Mouse (Mus musculus) embryonic facial prominence, embryonic 15.5 days (tissue): ENCODE measurements around the gene Tsga10ip. TPM values are rescaled to one million over a fixed set of nuclear protein-coding genes. Genes with fewer than 3 reads are reported as not detected.
"Not testable (repeated sequence)": the region's sequence is repeated elsewhere in the genome, so short reads cannot be mapped to it uniquely, and the experiment has no call there.

Experiments
- ATAC-seq: fragments of 200-750 bp; cut with Nextera tagmentation; 2 replicates; pipeline ENCODE4 v1.8.0; 2017; ENCODE audit warnings: low read depth, moderate TSS enrichment; ENCODE audit not compliant: insufficient number of reproducible peaks, low FRiP score, low TSS enrichment
- H3K27ac ChIP-seq: fragments of 300-500 bp; sonication (generic); replicated peaks from 2 replicates; pipeline ENCODE4 v1.5.1; 2015; ENCODE audit warnings: mild to moderate bottlenecking, inconsistent platforms
- H3K27me3 ChIP-seq: fragments of 300-500 bp; sonication (generic); 2 replicates; pipeline ENCODE4 v1.6.1; 2015; ENCODE audit warnings: inconsistent platforms
- H3K36me3 ChIP-seq: fragments of 300-500 bp; sonication (generic); 2 replicates; pipeline ENCODE4 v1.6.1; 2015; ENCODE audit warnings: mild to moderate bottlenecking, inconsistent platforms
- H3K4me1 ChIP-seq: fragments of 300-500 bp; sonication (generic); 2 replicates; pipeline ENCODE4 v1.6.1; 2015; ENCODE audit warnings: inconsistent platforms
- H3K4me2 ChIP-seq: fragments of 300-500 bp; sonication (generic); replicated peaks from 2 replicates; pipeline ENCODE4 v1.6.1; 2015; ENCODE audit warnings: mild to moderate bottlenecking, inconsistent platforms
- H3K4me3 ChIP-seq: fragments of 300-500 bp; sonication (generic); replicated peaks from 2 replicates; pipeline ENCODE4 v1.5.1; 2015; ENCODE audit warnings: mild to moderate bottlenecking, inconsistent platforms
- H3K9ac ChIP-seq: fragments of 300-500 bp; sonication (generic); 2 replicates; pipeline ENCODE4 v1.6.1; 2015; ENCODE audit warnings: inconsistent platforms
- H3K9me3 ChIP-seq: fragments of 300-500 bp; sonication (generic); replicated peaks from 2 replicates; pipeline ENCODE4 v1.6.1; 2016; ENCODE audit warnings: inconsistent platforms
- WGBS: fragments of 180-500 bp; shearing (Covaris S2); methylation state at CpG from one replicate; pipeline ENCODE4 v1.1.7; 2015; 5-methylcytosine and 5-hydroxymethylcytosine counted together
- polyA plus RNA-seq: library from polyadenylated mRNA; unstranded; fragments of >200 nt; fragmentation: Nextera tagmentation; extraction: Ambion mirVana; gene quantifications from 2 replicates; pipeline ENCODE4 v1.2.1, GENCODE M21; 2015

Gene Tsga10ip
- polyA plus RNA-seq, 1 experiment from 2014 or later: 0.72 TPM

- Histone ChIP-seq H3K9me3 (no peaks in the 10 kb centered on the region), H3K4me3 (peak overlapping the region; percentile 95), H3K27me3 (no peaks in the 10 kb centered on the region), H3K4me2 (peak overlapping the region; percentile 90), H3K27ac (peak overlapping the region; percentile 98), H3K4me1 (peaks cover 24% of the 10 kb centered on the region), H3K9ac (peak overlapping the region; percentile 86), H3K36me3 (peaks cover 42% of the 10 kb centered on the region)
- 15% methylated on average over 11 of the region's 11 CpGs for WGBS
- no peak for ATAC-seq
Observed at GRCm38 (mm10) chr19:5365751-5366150, 36.6 kb downstream of the Tsga10ip start.

GRCm38 (mm10) chr19:5364124-5364523, 38.2 kb downstream of the Tsga10ip start:
- 97% methylated on average over 2 of the region's 2 CpGs for WGBS
- no peak for ATAC-seq

GRCm38 (mm10) chr19:5362186-5362585, 40.1 kb downstream of the Tsga10ip start:
- Histone ChIP-seq H3K9me3 (no peaks in the 10 kb centered on the region), H3K4me2 (no peak overlapping the region)
- 74% methylated on average over 2 of the region's 2 CpGs for WGBS

More at GRCm38 (mm10) chr19:5364124-5364523, 38.2 kb downstream of the Tsga10ip start:
- Histone ChIP-seq H3K9me3 (no peaks in the 10 kb centered on the region), H3K9ac (no peak overlapping the region), H3K27me3 (no peaks in the 10 kb centered on the region), H3K27ac (no peak overlapping the region), H3K36me3 (peaks cover 25% of the 10 kb centered on the region), H3K4me2 (no peak overlapping the region), H3K4me1 (peaks cover 24% of the 10 kb centered on the region), H3K4me3 (no peak overlapping the region)

DNA sequence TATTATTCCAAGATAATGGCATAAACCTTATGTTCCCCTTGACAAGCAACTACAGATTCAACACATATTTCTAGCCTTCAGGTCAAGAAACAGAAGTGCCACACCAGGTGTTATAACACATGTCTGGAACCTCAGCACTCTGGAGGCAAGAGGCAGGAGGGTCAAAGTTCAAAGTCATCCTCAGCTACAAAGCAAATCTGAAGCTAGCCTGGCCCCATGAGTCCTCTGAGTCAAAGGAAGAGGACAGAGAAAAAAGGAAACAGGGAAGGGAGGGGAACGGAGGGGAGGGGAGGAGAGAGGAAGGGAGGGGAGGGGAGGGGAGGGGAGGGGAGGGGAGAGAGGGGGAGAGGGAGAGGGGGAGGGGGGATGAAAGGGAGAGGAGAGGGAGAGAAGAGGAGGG, 46.2 kb downstream of the Tsga10ip start:
- no peaks in the 10 kb centered on the region for H3K9me3 ChIP-seq
- no CpG with 5 or more reads among the region's 1 CpGs for WGBS
- H3K27me3 ChIP-seq: no peaks in the 10 kb centered on the region
- no peak overlapping the region for H3K4me2 ChIP-seq
- H3K36me3 ChIP-seq: no peaks in the 10 kb centered on the region
- ATAC-seq: no peak
- no peak overlapping the region for H3K9ac ChIP-seq
- H3K27ac ChIP-seq: no peak overlapping the region
- H3K4me3 ChIP-seq: no peak overlapping the region
- H3K4me1 ChIP-seq: no peaks in the 10 kb centered on the region

More at GRCm38 (mm10) chr19:5362186-5362585, 40.1 kb downstream of the Tsga10ip start:
- H3K27me3 ChIP-seq: no peaks in the 10 kb centered on the region
- H3K9ac ChIP-seq: no peak overlapping the region
- no peak for ATAC-seq
- H3K36me3 ChIP-seq: peaks cover 17% of the 10 kb centered on the region
- H3K27ac ChIP-seq: no peak overlapping the region
- H3K4me3 ChIP-seq: no peak overlapping the region
- H3K4me1 ChIP-seq: peaks cover 12% of the 10 kb centered on the region

- no peak for ATAC-seq
Observed at GRCm38 (mm10) chr19:5353609-5354008, 48.7 kb downstream of the Tsga10ip start.

DNA sequence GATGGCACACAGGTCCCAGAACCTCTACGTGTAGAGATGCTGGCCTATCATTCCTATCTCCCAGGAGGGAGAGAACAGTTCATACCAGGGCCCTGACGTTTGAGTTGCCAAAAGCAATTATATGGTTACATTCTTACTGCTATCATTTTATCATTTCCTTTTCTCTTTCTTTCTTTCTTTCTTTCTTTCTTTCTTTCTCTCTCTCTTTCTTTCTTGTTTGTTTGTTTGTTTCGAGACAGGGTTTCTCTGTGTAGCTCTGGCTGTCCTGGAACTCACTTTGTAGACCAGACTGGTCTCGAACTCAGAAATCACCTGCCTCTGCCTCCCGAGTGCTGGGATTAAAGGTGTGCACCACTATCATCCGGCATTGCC, 52.8 kb downstream of the Tsga10ip start, which contains the start of gene Cst6:
TSS of gene Cst6 (minus strand) at position 73 of the 372 bp plus-strand sequence.
- H3K27ac ChIP-seq, H3K9me3 ChIP-seq, H3K9ac ChIP-seq, H3K4me1 ChIP-seq, H3K27me3 ChIP-seq, H3K36me3 ChIP-seq, ATAC-seq: not testable (repeated sequence)
- H3K4me2 ChIP-seq: peak within 1 kb of the TSS; percentile 65
- peak within 1 kb of the TSS; percentile 37 for H3K4me3 ChIP-seq
- WGBS: 54% methylated on average over 6 of the region's 6 CpGs

More at GRCm38 (mm10) chr19:5353609-5354008, 48.7 kb downstream of the Tsga10ip start:
- 69% methylated on average over 2 of the region's 2 CpGs for WGBS
- Histone ChIP-seq H3K4me2 (no peak overlapping the region), H3K4me1 (peaks cover 7% of the 10 kb centered on the region; the same call in 1 of the 2 replicates), H3K4me3 (no peak overlapping the region), H3K9me3 (no peaks in the 10 kb centered on the region), H3K9ac (no peak overlapping the region), H3K27ac (no peak overlapping the region), H3K27me3 (no peaks in the 10 kb centered on the region; the same call in 1 of the 2 replicates), H3K36me3 (no peaks in the 10 kb centered on the region)

DNA sequence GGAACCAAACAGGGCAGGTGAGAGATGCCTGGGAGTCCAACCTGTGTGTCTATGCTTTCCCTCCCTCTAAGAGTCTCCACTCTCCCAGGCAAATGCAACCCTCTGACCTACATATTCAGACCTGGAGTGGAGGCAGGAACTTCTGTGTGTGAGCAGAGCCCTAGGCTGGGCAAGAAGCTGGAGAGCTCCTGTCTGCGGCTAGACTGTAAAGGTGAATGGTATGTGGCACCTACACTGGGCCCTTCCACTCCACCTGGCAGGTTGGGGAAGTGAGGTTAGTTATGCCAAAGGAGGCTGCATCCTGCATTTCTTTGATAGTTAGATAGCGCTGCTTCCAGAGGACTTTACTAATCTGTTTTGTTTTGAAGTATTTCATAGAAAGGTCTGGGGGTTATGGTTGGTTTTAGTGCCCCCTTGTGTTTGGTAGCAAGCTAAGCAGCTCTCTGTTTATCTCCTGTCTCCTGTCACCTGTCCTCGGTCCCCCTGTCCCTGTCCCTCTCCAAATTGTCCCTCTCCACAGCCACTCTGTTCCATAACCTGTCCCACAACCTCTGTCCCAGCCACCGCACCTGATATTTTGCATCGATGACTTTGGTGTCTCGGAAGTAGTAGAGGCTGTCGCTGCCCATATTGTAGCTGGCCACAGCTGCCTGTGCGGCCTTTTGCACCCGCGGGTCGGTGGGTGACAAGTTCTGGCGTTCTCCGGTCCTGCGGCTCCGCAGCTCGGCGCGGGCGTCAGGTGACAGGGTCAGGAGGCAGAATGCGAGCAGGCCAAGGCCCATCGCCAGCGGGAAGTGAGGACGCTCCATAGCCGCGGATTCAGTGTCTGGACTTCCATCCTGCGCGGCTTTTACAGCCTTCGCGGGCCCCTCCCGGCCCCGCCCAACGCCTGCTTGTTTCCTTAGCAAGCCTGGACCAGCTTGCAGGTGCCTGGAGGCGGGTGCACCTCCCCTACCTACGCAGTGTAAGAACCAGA, 53.5 kb downstream of the Tsga10ip start:
- Histone ChIP-seq H3K27me3 (no peaks in the 10 kb centered on the region; the same call in 1 of the 2 replicates), H3K9ac (no peak overlapping the region), H3K4me2 (peak overlapping the region; percentile 65), H3K27ac (no peak overlapping the region), H3K4me1 (peaks cover 7% of the 10 kb centered on the region), H3K9me3 (no peaks in the 10 kb centered on the region), H3K4me3 (peak overlapping the region; percentile 37), H3K36me3 (no peaks in the 10 kb centered on the region)
- ATAC-seq: peak; percentile 35; the same call in 1 of the 2 replicates
- WGBS: 4% methylated on average over 34 of the region's 34 CpGs

GRCm38 (mm10) chr19:5348064-5348463, 54.3 kb downstream of the Tsga10ip start:
- Histone ChIP-seq H3K27me3 (no peaks in the 10 kb centered on the region; the same call in 1 of the 2 replicates), H3K9me3 (no peaks in the 10 kb centered on the region), H3K27ac (no peak overlapping the region), H3K9ac (no peak overlapping the region), H3K36me3 (no peaks in the 10 kb centered on the region), H3K4me1 (peaks cover 7% of the 10 kb centered on the region), H3K4me2 (no peak overlapping the region), H3K4me3 (no peak overlapping the region)
- WGBS: 66% methylated on average over 6 of the region's 6 CpGs
- peak; percentile 17; the same call in 1 of the 2 replicates for ATAC-seq

- Histone ChIP-seq H3K27ac (no peak overlapping the region), H3K9me3 (no peaks in the 10 kb centered on the region), H3K36me3 (no peaks in the 10 kb centered on the region), H3K27me3 (no peaks in the 10 kb centered on the region), H3K9ac (no peak overlapping the region), H3K4me1 (peaks cover 7% of the 10 kb centered on the region), H3K4me3 (no peak overlapping the region), H3K4me2 (no peak overlapping the region)
- no peak for ATAC-seq
- 66% methylated on average over 6 of the region's 6 CpGs for WGBS
Observed at GRCm38 (mm10) chr19:5345297-5346131, 56.8 kb downstream of the Tsga10ip start.

DNA sequence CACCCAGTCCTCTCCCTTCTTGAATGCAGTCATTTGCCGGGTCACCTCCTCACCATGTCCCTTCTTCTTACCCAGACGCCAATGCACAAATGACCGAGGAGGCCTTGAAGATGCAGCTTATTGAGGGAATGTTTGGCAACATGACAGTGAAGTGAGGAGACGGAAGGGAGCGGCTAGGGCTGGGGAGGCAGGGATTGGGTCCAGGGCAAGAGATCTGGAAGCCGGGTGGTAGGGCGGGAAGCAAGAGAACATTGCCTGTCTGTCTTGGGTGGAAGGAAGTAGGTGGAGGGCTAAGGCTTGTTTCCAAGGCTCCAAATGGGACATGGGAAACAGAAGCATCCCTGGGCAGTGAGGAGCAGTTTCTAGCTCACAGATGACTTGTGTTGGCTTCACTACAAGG, 61.0 kb downstream of the Tsga10ip start:
- Histone ChIP-seq H3K36me3 (no peaks in the 10 kb centered on the region), H3K4me3 (no peak overlapping the region), H3K9ac (no peak overlapping the region), H3K4me1 (no peaks in the 10 kb centered on the region), H3K4me2 (no peak overlapping the region), H3K27ac (no peak overlapping the region), H3K9me3 (no peaks in the 10 kb centered on the region), H3K27me3 (no peaks in the 10 kb centered on the region)
- 90% methylated on average over 7 of the region's 7 CpGs for WGBS
- ATAC-seq: no peak
